Mouse (Mus musculus) NIH3T3 (cell line): ENCODE data around the gene Fgfr1op2.

Experiments used
- DNase-seq: peaks from one replicate; pipeline ENCODE4 v3.0.0-alpha.2; 2012; ENCODE audit warnings: low read depth

Gene Fgfr1op2

GRCm38 (mm10) chr6:146641621-146642210 is 64.7 kb downstream of the Fgfr1op2 start:
- DNase-seq = no peak

- peak; percentile 100 for DNase-seq
Observed at GRCm38 (mm10) chr6:146642276-146643183, 65.5 kb downstream of the Fgfr1op2 start, which contains the start of the genes Med21 and Tm7sf3. TSS of gene Med21 (plus strand) at chr6:146642547. TSS of gene Tm7sf3 (minus strand) at chr6:146642824.

GRCm38 (mm10) chr6:146643184-146643570 is 66.2 kb downstream of the Fgfr1op2 start:
- peak; percentile 71 for DNase-seq
